Mouse (Mus musculus) MEL (cell line): ENCODE data around the gene Mfsd4b2. TPM values are rescaled to one million over a fixed set of nuclear protein-coding genes. Genes with fewer than 3 reads are reported as not detected.

ENCODE experiments used
- DNase-seq: peaks from one replicate; pipeline ENCODE4 v3.0.0; 2011; ENCODE audit warnings: low read depth, low spot score
- H3K27ac ChIP-seq: 2 replicates; pipeline ENCODE4 v1.5.1; 2012; ENCODE audit warnings: low read depth, mild to moderate bottlenecking, control low read depth, low read length, moderate library complexity; ENCODE audit not compliant: control insufficient read depth
- H3K27me3 ChIP-seq, 2 experiments: fragments of 150-350 bp in 1 of 2; sonication (generic) in 1 of 2; 2 replicates each; pipeline ENCODE4 v1.6.1; 2012; ENCODE audit warnings: low read length in 2 of 2, mild to moderate bottlenecking in 2 of 2, improper control_type of control experiment in 1 of 2, moderate library complexity in 1 of 2; ENCODE audit not compliant: insufficient read depth in 2 of 2, control insufficient read depth in 1 of 2
- H3K36me3 ChIP-seq, 2 experiments: 2 replicates each; pipeline ENCODE4 v1.6.1; 2012 to 2014; ENCODE audit warnings: low read length in 2 of 2, improper control_type of control experiment in 1 of 2, inconsistent platforms in 1 of 2, mild to moderate bottlenecking in 1 of 2; ENCODE audit not compliant: insufficient read depth in 2 of 2, control insufficient read depth in 1 of 2
- H3K4me1 ChIP-seq, 2 experiments: fragments of 150-350 bp in 1 of 2; sonication (generic) in 1 of 2; 2 replicates each; pipeline ENCODE4 v1.6.1; 2012; ENCODE audit warnings: low read length in 2 of 2, improper control_type of control experiment in 1 of 2, mild to moderate bottlenecking in 1 of 2; ENCODE audit not compliant: insufficient read depth in 2 of 2, control insufficient read depth in 1 of 2
- H3K4me3 ChIP-seq, 2 experiments: fragments of 150-350 bp in 1 of 2; sonication (generic) in 1 of 2; 2 replicates each; pipeline ENCODE4 v1.5.1; 2012; ENCODE audit warnings: low read depth in 2 of 2, low read length in 2 of 2, mild to moderate bottlenecking in 2 of 2, moderate library complexity in 2 of 2, control low read depth in 1 of 2, improper control_type of control experiment in 1 of 2; ENCODE audit not compliant: control insufficient read depth in 1 of 2, insufficient read depth in 1 of 2
- H3K79me2 ChIP-seq: 2 replicates; pipeline ENCODE4 v1.6.1; 2012; ENCODE audit warnings: mild to moderate bottlenecking, low read length, moderate library complexity; ENCODE audit not compliant: control insufficient read depth, poor library complexity, insufficient read depth
- H3K9ac ChIP-seq: 2 replicates; pipeline ENCODE4 v1.6.1; 2012; ENCODE audit warnings: low read depth, mild to moderate bottlenecking, control low read depth, low read length, moderate library complexity; ENCODE audit not compliant: control insufficient read depth, poor library complexity, severe bottlenecking
- H3K9me3 ChIP-seq: fragments of 150-350 bp; sonication (generic); replicated peaks from 2 replicates; pipeline ENCODE4 v1.6.1; 2012; ENCODE audit warnings: mild to moderate bottlenecking, low read length, improper control_type of control experiment, moderate library complexity; ENCODE audit not compliant: insufficient read depth
- BHLHE40 ChIP-seq: IDR thresholded peaks from 2 replicates; pipeline ENCODE4 v1.6.1; 2012; ENCODE audit warnings: low read depth, mild to moderate bottlenecking, inconsistent platforms, low read length, improper control_type of control experiment, borderline replicate concordance
- CHD1 ChIP-seq: IDR thresholded peaks from 2 replicates; pipeline ENCODE4 v1.6.1; 2012; ENCODE audit warnings: low read depth, mild to moderate bottlenecking, inconsistent platforms, low read length, improper control_type of control experiment
- CHD2 ChIP-seq: IDR thresholded peaks from 2 replicates; pipeline ENCODE4 v1.6.1; 2011; ENCODE audit warnings: low read length, improper control_type of control experiment
- CTCF ChIP-seq, 3 experiments: IDR thresholded peaks in 2 of 3; conservative IDR thresholded peaks in 1 of 3; 2 replicates each; pipeline ENCODE4 v1.5.1; 2011 to 2012; ENCODE audit warnings: low read length in 3 of 3, low read depth in 2 of 3, mild to moderate bottlenecking in 2 of 3, improper control_type of control experiment in 1 of 3, inconsistent platforms in 1 of 3, mixed read lengths in 1 of 3, moderate library complexity in 1 of 3; ENCODE audit not compliant: control insufficient read depth in 1 of 3, insufficient read depth in 1 of 3, poor library complexity in 1 of 3, severe bottlenecking in 1 of 3
- ELF1 ChIP-seq: IDR thresholded peaks from 2 replicates; pipeline ENCODE4 v1.6.1; 2014; ENCODE audit warnings: low read depth, mild to moderate bottlenecking, inconsistent platforms, low read length, improper control_type of control experiment, moderate library complexity
- ETS1 ChIP-seq: IDR thresholded peaks from 2 replicates; pipeline ENCODE4 v1.6.1; 2012; ENCODE audit warnings: low read depth, mild to moderate bottlenecking, inconsistent platforms, low read length, improper control_type of control experiment, moderate library complexity
- HCFC1 ChIP-seq: IDR thresholded peaks from 2 replicates; pipeline ENCODE4 v1.6.1; 2012; ENCODE audit warnings: low read depth, mild to moderate bottlenecking, inconsistent platforms, low read length, improper control_type of control experiment, moderate library complexity
- KAT2A ChIP-seq: conservative IDR thresholded peaks from 2 replicates; pipeline ENCODE4 v1.6.1; 2012; ENCODE audit warnings: low read depth, low read length, improper control_type of control experiment, inconsistent platforms
- MAFK ChIP-seq: IDR thresholded peaks from 2 replicates; pipeline ENCODE4 v1.6.1; 2011; ENCODE audit warnings: low read depth, mild to moderate bottlenecking, low read length, improper control_type of control experiment, borderline replicate concordance
- POLR2A ChIP-seq, 2 experiments: IDR thresholded peaks; 2 replicates each; pipeline ENCODE4 v1.6.1; 2011 to 2012; ENCODE audit warnings: low read length in 2 of 2, mild to moderate bottlenecking in 2 of 2, control low read depth in 1 of 2, improper control_type of control experiment in 1 of 2, low read depth in 1 of 2, moderate library complexity in 1 of 2; ENCODE audit not compliant: control insufficient read depth in 1 of 2, insufficient read depth in 1 of 2, poor library complexity in 1 of 2
- POLR2AphosphoS5 ChIP-seq: IDR thresholded peaks from 2 replicates; pipeline ENCODE4 v1.6.1; 2012; ENCODE audit warnings: low read depth, borderline replicate concordance, mild to moderate bottlenecking, inconsistent platforms, low read length, moderate library complexity, mixed read lengths
- RAD21 ChIP-seq: IDR thresholded peaks from 2 replicates; pipeline ENCODE4 v1.6.1; 2011; ENCODE audit warnings: mild to moderate bottlenecking, low read depth, low read length, improper control_type of control experiment
- SMC3 ChIP-seq: IDR thresholded peaks from 2 replicates; pipeline ENCODE4 v1.6.1; 2011; ENCODE audit warnings: low read depth, low read length, improper control_type of control experiment
- TAL1 ChIP-seq: IDR thresholded peaks from 2 replicates; pipeline ENCODE4 v1.6.1; 2012; ENCODE audit warnings: mild to moderate bottlenecking, inconsistent platforms, low read length, moderate library complexity, mixed read lengths
- TBP ChIP-seq: IDR thresholded peaks from 2 replicates; pipeline ENCODE4 v1.8.0; 2011; ENCODE audit warnings: low read depth, low read length, improper control_type of control experiment
- TCF12 ChIP-seq: IDR thresholded peaks from 2 replicates; pipeline ENCODE4 v1.6.1; 2014; ENCODE audit warnings: low read depth, mild to moderate bottlenecking, inconsistent platforms, low read length, improper control_type of control experiment, moderate library complexity
- USF2 ChIP-seq, 2 experiments: IDR thresholded peaks; 2 replicates each; pipeline ENCODE4 v1.6.1; 2011 to 2012; ENCODE audit warnings: improper control_type of control experiment in 2 of 2, low read length in 2 of 2, borderline replicate concordance in 1 of 2, inconsistent platforms in 1 of 2, low read depth in 1 of 2, mild to moderate bottlenecking in 1 of 2; ENCODE audit not compliant: insufficient read depth in 1 of 2
- ZC3H11A ChIP-seq: IDR thresholded peaks from 2 replicates; pipeline ENCODE4 v1.6.1; 2012; ENCODE audit warnings: low read depth, mild to moderate bottlenecking, inconsistent platforms, low read length, improper control_type of control experiment
- ZKSCAN1 ChIP-seq: IDR thresholded peaks from 2 replicates; pipeline ENCODE4 v1.6.1; 2012; ENCODE audit warnings: low read depth, mild to moderate bottlenecking, inconsistent platforms, low read length, improper control_type of control experiment, moderate library complexity
- ZMIZ1 ChIP-seq: IDR thresholded peaks from 2 replicates; pipeline ENCODE4 v1.6.1; 2012; ENCODE audit warnings: low read depth, mild to moderate bottlenecking, inconsistent platforms, low read length, improper control_type of control experiment, moderate library complexity
- ZNF384 ChIP-seq: IDR thresholded peaks from 2 replicates; pipeline ENCODE4 v1.6.1; 2012; ENCODE audit warnings: low read depth, mild to moderate bottlenecking, inconsistent platforms, low read length, improper control_type of control experiment
- polyA plus RNA-seq, 2 experiments: library from polyadenylated mRNA; stranded (reverse) in 1 of 2; unstranded in 1 of 2; fragments of >175 nt in 1 of 2; fragments of >200 nt in 1 of 2; gene quantifications; 2 replicates each; pipeline versions ENCODE4 v1.2.1 to v1.2.4; 2012; ENCODE audit warnings: low replicate concordance in 2 of 2, low read depth in 1 of 2; ENCODE audit not compliant: insufficient read length in 2 of 2, insufficient read depth in 1 of 2, missing spikeins in 1 of 2
- total RNA-seq: library from RNA; depleted of rRNA; stranded (reverse); fragments of 300-350 nt; gene quantifications from 2 replicates; pipeline ENCODE4 v1.2.3, GENCODE M21; 2012

Mfsd4b2 gene
- total and polyA plus RNA-seq, 3 experiments, result not detected

- H3K27ac ChIP-seq, result no peak overlapping the region
- H3K27me3 ChIP-seq, result no peaks in the 10 kb centered on the region; a peak in 1 of 4 replicates
- no peaks in the 10 kb centered on the region for H3K9me3 ChIP-seq
- peak; percentile 53 for DNase-seq
- no peaks in the 10 kb centered on the region for H3K79me2 ChIP-seq
- no peaks in the 10 kb centered on the region for H3K36me3 ChIP-seq
- no peak overlapping the region for H3K9ac ChIP-seq
- no peak for TF ChIP-seq TAL1
- no peak for TF ChIP-seq ZKSCAN1
- TF ChIP-seq CHD1, result no peak
- peak; percentile 59 for TF ChIP-seq SMC3
- TF ChIP-seq ZC3H11A, result peak; percentile 33; the same call in 1 of the 2 replicates
- no peak for TF ChIP-seq CHD2
- peak in 2 of 3 experiments; percentile 18 to 54; a peak in 3 of 6 replicates for TF ChIP-seq CTCF (IDR thresholded peaks at IDR 0.05 in 2 of 3, conservative IDR thresholded peaks at IDR 0.05 in 1 of 3; ENCODE audit: control insufficient read depth in 1 of 3, insufficient read depth in 1 of 3, low read depth in 2 of 3, low read length in 3 of 3, poor library complexity in 1 of 3, severe bottlenecking in 1 of 3)
- TF ChIP-seq RAD21, result peak; percentile 52
- no peak overlapping the region for H3K4me3 ChIP-seq
- H3K4me1 ChIP-seq, result no peaks in the 10 kb centered on the region
These were observed 29.7 kb upstream of the Mfsd4b2 start for GRCm38 (mm10) chr10:39956340-39956878.

- peaks cover 0 to 1% of the 10 kb centered on the region in 2 experiments; a peak in 1 of 4 replicates for H3K27me3 ChIP-seq
- H3K4me1 ChIP-seq, result no peaks in the 10 kb centered on the region
- no peak overlapping the region for H3K4me3 ChIP-seq
- no peaks in the 10 kb centered on the region for H3K9me3 ChIP-seq
- H3K36me3 ChIP-seq, result no peaks in the 10 kb centered on the region
- no peak overlapping the region for H3K9ac ChIP-seq
- H3K27ac ChIP-seq, result no peak overlapping the region
- no peak for DNase-seq
- H3K79me2 ChIP-seq, result no peaks in the 10 kb centered on the region
- no peak for TF ChIP-seq ELF1
- TF ChIP-seq SMC3, result no peak
- TF ChIP-seq ZNF384, result no peak
- TF ChIP-seq USF2 (IDR thresholded peaks at IDR 0.05; ENCODE audit: borderline replicate concordance in 1 of 2, insufficient read depth in 1 of 2, low read depth in 1 of 2, low read length in 2 of 2), result no peak
- TF ChIP-seq MAFK, result no peak
- TF ChIP-seq HCFC1, result no peak
- TF ChIP-seq CTCF (IDR thresholded peaks at IDR 0.05 in 2 of 3, conservative IDR thresholded peaks at IDR 0.05 in 1 of 3; ENCODE audit: control insufficient read depth in 1 of 3, insufficient read depth in 1 of 3, low read depth in 2 of 3, low read length in 3 of 3, poor library complexity in 1 of 3, severe bottlenecking in 1 of 3), result no peak
- no peak for TF ChIP-seq KAT2A
- TF ChIP-seq ZMIZ1, result no peak
- no peak for TF ChIP-seq POLR2A (IDR thresholded peaks at IDR 0.05; ENCODE audit: control insufficient read depth in 1 of 2, insufficient read depth in 1 of 2, low read depth in 1 of 2, low read length in 2 of 2, poor library complexity in 1 of 2)
- TF ChIP-seq TBP, result no peak
- no peak for TF ChIP-seq POLR2AphosphoS5
- no peak for TF ChIP-seq BHLHE40
- no peak for TF ChIP-seq TCF12
- TF ChIP-seq ETS1, result no peak
These were observed 28.4 kb upstream of the Mfsd4b2 start for GRCm38 (mm10) chr10:39955163-39955562.
